Mouse (Mus musculus): ENCODE results near the gene Ptprb. TPM values are rescaled to one million over a fixed set of nuclear protein-coding genes. Genes with fewer than 3 reads are reported as not detected.

The Ptprb gene
- total and polyA plus RNA-seq, 3 experiments: 14.8 to 66.3 (median 63.1) TPM

- no peaks in the 10 kb centered on the region for H3K79me2 ChIP-seq (replicated peaks; ENCODE audit: control insufficient read depth, insufficient read depth, low read length)
- DNase-seq: no peak
- intact Hi-C loops (cut with DNase I): no loop called here
- H3K36me3 ChIP-seq (ENCODE audit: control insufficient read depth, insufficient read depth, low read length): peaks cover 13% of the 10 kb centered on the region
- H3K4me1 ChIP-seq (ENCODE audit: control insufficient read depth, insufficient read depth, low read length): peaks cover 15% of the 10 kb centered on the region
- no peak overlapping the region for H3K4me3 ChIP-seq
- 57% methylated on average over 3 of the region's 3 CpGs for WGBS
- no peak overlapping the region for H3K9ac ChIP-seq (ENCODE audit: low read depth, low read length)
- TF ChIP-seq POLR2A (IDR thresholded peaks at IDR 0.05; ENCODE audit: insufficient read depth, low read depth, low read length) (no peak), CTCF (IDR thresholded peaks at IDR 0.05) (no peak), EP300 (IDR thresholded peaks at IDR 0.05; ENCODE audit: insufficient read depth, low read depth, low read length) (no peak)
- peak overlapping the region; percentile 2; the same call in 1 of the 2 replicates for H3K27ac ChIP-seq
- no peaks in the 10 kb centered on the region for H3K27me3 ChIP-seq (ENCODE audit: control insufficient read depth, insufficient read depth, low read length)
Observed at GRCm38 (mm10) chr10:116272156-116272555, 3.2 kb upstream of the Ptprb start.

- WGBS: 59% methylated on average over 7 of the region's 7 CpGs
Observed at GRCm38 (mm10) chr10:116286697-116287344, 11.5 kb downstream of the Ptprb start.

GRCm38 (mm10) chr10:116288130-116288529 is 12.8 kb downstream of the Ptprb start:
- Histone ChIP-seq H3K27ac (peak overlapping the region; percentile 76), H3K4me3 (no peak overlapping the region), H3K4me1 (ENCODE audit: control insufficient read depth, insufficient read depth, low read length) (peaks cover 22% of the 10 kb centered on the region), H3K27me3 (ENCODE audit: control insufficient read depth, insufficient read depth, low read length) (no peaks in the 10 kb centered on the region; the same call in 1 of the 2 replicates), H3K79me2 (replicated peaks; ENCODE audit: control insufficient read depth, insufficient read depth, low read length) (no peaks in the 10 kb centered on the region; the same call in 1 of the 2 replicates), H3K9ac (ENCODE audit: low read depth, low read length) (no peak overlapping the region), H3K36me3 (ENCODE audit: control insufficient read depth, insufficient read depth, low read length) (peaks cover 27% of the 10 kb centered on the region)
- TF ChIP-seq CTCF (IDR thresholded peaks at IDR 0.05) (no peak), EP300 (IDR thresholded peaks at IDR 0.05; ENCODE audit: insufficient read depth, low read depth, low read length) (peak; percentile 94), POLR2A (IDR thresholded peaks at IDR 0.05; ENCODE audit: insufficient read depth, low read depth, low read length) (peak; percentile 43; the same call in 1 of the 2 replicates)
- WGBS: 29% methylated on average over 9 of the region's 9 CpGs
- DNase-seq: peak; percentile 57 to 75
- intact Hi-C loops (cut with DNase I): loop anchor here (1.0 to 2.0 kb wide), 2 partner anchors 13 to 21 kb away; no protein-coding TSS in a partner anchor

More at GRCm38 (mm10) chr10:116286697-116287344, 11.5 kb downstream of the Ptprb start:
- Histone ChIP-seq H3K4me3 (no peak overlapping the region), H3K79me2 (replicated peaks; ENCODE audit: control insufficient read depth, insufficient read depth, low read length) (no peaks in the 10 kb centered on the region; the same call in 1 of the 2 replicates), H3K9ac (ENCODE audit: low read depth, low read length) (no peak overlapping the region), H3K36me3 (ENCODE audit: control insufficient read depth, insufficient read depth, low read length) (peaks cover 26% of the 10 kb centered on the region), H3K4me1 (ENCODE audit: control insufficient read depth, insufficient read depth, low read length) (peaks cover 23% of the 10 kb centered on the region), H3K27me3 (ENCODE audit: control insufficient read depth, insufficient read depth, low read length) (no peaks in the 10 kb centered on the region; the same call in 1 of the 2 replicates), H3K27ac (peak overlapping the region; percentile 76)
- intact Hi-C loops (cut with DNase I): no loop called here
- no peak for DNase-seq
- 0 out of 2 replicates have a peak, but pooled peaks have one; percentile 45 for TF ChIP-seq EP300 (IDR thresholded peaks at IDR 0.05; ENCODE audit: insufficient read depth, low read depth, low read length)
- TF ChIP-seq CTCF (IDR thresholded peaks at IDR 0.05): no peak
- TF ChIP-seq POLR2A (IDR thresholded peaks at IDR 0.05; ENCODE audit: insufficient read depth, low read depth, low read length): peak; percentile 37; the same call in 1 of the 2 replicates

- intact Hi-C loops (cut with DNase I): no loop called here
- Histone ChIP-seq H3K27me3 (ENCODE audit: control insufficient read depth, insufficient read depth, low read length) (peaks cover 2% of the 10 kb centered on the region), H3K36me3 (ENCODE audit: control insufficient read depth, insufficient read depth, low read length) (peaks cover 27% of the 10 kb centered on the region), H3K4me3 (no peak overlapping the region), H3K79me2 (replicated peaks; ENCODE audit: control insufficient read depth, insufficient read depth, low read length) (peaks cover 3% of the 10 kb centered on the region), H3K4me1 (ENCODE audit: control insufficient read depth, insufficient read depth, low read length) (peaks cover 24% of the 10 kb centered on the region), H3K9ac (ENCODE audit: low read depth, low read length) (no peak overlapping the region), H3K27ac (peak overlapping the region; percentile 26; the same call in 1 of the 2 replicates)
- 42% methylated on average over 4 of the region's 4 CpGs for WGBS
- no peak for TF ChIP-seq POLR2A (IDR thresholded peaks at IDR 0.05; ENCODE audit: insufficient read depth, low read depth, low read length)
- TF ChIP-seq CTCF (IDR thresholded peaks at IDR 0.05): no peak
- no peak for TF ChIP-seq EP300 (IDR thresholded peaks at IDR 0.05; ENCODE audit: insufficient read depth, low read depth, low read length)
- DNase-seq: no peak
Observed at GRCm38 (mm10) chr10:116290483-116290882, 15.2 kb downstream of the Ptprb start.

- peaks cover 2% of the 10 kb centered on the region for H3K27me3 ChIP-seq (ENCODE audit: control insufficient read depth, insufficient read depth, low read length)
- H3K4me1 ChIP-seq (ENCODE audit: control insufficient read depth, insufficient read depth, low read length): peaks cover 22% of the 10 kb centered on the region
- no peak for TF ChIP-seq POLR2A (IDR thresholded peaks at IDR 0.05; ENCODE audit: insufficient read depth, low read depth, low read length)
- TF ChIP-seq CTCF (IDR thresholded peaks at IDR 0.05): no peak
- no peak for TF ChIP-seq EP300 (IDR thresholded peaks at IDR 0.05; ENCODE audit: insufficient read depth, low read depth, low read length)
- intact Hi-C loops (cut with DNase I): no loop called here
- H3K9ac ChIP-seq (ENCODE audit: low read depth, low read length): 0 out of 2 replicates have a peak overlapping the region, but pooled peaks have one; percentile 4
- no peak for DNase-seq
- 35% methylated on average over 8 of the region's 8 CpGs for WGBS
- no peak overlapping the region for H3K4me3 ChIP-seq
- peaks cover 3% of the 10 kb centered on the region for H3K79me2 ChIP-seq (replicated peaks; ENCODE audit: control insufficient read depth, insufficient read depth, low read length)
- H3K27ac ChIP-seq: peak overlapping the region; percentile 57
- H3K36me3 ChIP-seq (ENCODE audit: control insufficient read depth, insufficient read depth, low read length): peaks cover 20% of the 10 kb centered on the region
Observed at GRCm38 (mm10) chr10:116291153-116291755, 15.9 kb downstream of the Ptprb start.
